Mouse (Mus musculus): ENCODE results near the gene Ctsf.
"Not testable (repeated sequence)": the region's sequence is repeated elsewhere in the genome, so short reads cannot be mapped to it uniquely, and the experiment has no call there.

Gene Ctsf

DNA sequence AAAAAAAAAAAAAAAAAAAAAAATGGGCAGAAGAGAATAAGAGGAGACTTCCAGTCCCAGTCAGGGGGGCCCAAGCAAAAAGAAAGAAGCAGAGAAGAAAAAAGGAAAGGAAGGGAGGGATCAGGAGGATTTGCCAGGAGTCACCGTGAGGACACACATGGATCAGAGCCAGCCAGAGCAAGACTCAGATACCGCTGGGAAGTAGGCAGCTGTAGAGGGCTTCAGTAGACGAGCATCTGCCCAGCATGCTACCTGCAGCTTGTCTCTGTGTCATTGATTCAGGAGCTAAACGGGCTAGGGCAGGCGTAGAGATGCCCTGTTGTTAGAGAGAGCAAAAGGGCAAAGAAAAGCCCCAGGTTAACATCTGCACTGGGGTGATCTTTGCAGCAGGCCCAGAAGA, 4.6 kb upstream of the Ctsf start:
- DNase-seq, result no peak

- DNase-seq, result no peak
These were observed 515 bp downstream of the Ctsf start for GRCm38 (mm10) chr19:4855470-4855820.

- no peak for DNase-seq
These were observed 1.0 kb downstream of the Ctsf start for GRCm38 (mm10) chr19:4855951-4856350.

- DNase-seq, result no peak
These were observed 4.2 kb downstream of the Ctsf start for GRCm38 (mm10) chr19:4859081-4859480.

GRCm38 (mm10) chr19:4863048-4863447, 8.1 kb downstream of the Ctsf start:
- DNase-seq, result no peak

DNA sequence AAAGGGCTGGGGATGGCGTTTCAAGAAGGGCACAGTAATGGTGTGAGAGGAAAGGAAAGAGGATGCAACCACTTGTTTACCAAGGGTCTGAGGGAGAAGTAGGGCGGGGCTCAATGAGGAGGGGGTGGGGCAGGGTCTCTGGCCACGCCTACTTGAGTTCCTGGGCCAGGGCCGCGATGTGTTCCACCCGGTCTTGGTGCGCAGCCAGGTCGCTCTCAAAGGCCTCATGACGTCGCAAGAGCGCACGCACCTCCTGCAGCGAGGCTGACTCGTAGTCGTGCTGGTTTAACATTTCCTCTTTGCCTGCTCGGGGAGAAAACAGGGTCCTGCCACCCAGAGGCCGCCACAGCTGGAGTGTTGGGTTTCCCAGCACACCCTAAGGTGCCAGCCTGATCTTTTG, 10.2 kb downstream of the Ctsf start:
- DNase-seq, result peak in 1 of 2 experiments; percentile 32

DNA sequence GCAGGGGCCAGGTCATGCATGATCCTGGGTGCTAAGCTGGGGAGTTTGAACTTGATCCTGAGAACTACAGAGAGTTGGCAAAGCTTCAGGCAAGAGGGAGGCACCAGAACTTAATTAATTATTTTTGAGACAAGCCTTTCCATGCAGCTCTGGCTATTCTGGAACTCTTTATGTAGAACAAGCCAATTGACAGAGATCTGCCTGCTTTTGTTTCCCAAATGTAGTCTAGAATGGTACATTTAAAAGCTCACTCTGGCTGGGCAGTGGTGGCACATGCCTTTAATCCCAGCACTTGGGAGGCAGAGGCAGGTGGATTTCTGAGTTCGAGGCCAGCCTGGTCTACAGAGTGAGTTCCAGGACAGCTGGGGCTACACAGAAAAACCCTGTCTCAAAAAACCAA, 19.7 kb downstream of the Ctsf start:
- not testable (repeated sequence) for DNase-seq

DNA sequence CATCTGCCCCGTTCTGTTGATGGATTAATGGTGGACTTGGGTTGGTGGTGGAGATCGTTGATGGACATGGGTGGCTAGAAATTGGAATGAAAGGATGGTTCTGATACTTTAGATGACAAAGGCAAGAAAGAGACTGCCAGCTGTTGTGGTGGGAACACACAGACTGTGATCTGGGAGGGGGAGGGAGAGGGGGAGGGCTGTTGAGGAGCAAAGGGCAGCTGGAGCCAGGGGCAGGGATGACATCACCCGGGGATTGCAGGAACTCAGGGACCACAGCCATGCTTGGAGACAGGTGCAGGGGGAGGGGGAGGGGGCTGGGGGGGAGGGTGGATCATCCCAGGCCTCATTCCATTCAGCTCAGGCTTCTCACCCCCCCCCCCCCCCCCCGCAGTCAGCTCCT, 21.3 kb downstream of the Ctsf start:
- no peak for DNase-seq

DNA sequence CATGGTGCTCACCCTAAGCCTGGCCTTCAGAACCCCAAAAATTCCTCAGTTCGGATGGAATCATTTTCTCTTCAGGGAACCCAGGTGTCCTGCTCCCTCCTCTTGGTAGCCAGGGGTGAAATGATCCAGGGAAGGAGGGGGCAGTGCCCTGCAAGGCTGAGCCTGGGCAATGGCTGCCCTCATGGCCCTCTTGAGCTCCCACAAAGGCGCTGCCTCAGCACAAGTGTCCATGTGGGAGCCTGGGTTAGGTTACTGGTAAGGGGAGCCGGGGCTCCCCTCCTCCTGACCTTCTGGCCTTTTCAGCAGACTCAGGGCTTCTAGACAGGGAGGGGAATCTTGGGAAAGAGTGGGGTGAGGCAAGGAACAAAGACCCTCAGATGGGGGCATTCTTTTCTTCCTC, 21.8 kb downstream of the Ctsf start:
- no peak for DNase-seq

DNA sequence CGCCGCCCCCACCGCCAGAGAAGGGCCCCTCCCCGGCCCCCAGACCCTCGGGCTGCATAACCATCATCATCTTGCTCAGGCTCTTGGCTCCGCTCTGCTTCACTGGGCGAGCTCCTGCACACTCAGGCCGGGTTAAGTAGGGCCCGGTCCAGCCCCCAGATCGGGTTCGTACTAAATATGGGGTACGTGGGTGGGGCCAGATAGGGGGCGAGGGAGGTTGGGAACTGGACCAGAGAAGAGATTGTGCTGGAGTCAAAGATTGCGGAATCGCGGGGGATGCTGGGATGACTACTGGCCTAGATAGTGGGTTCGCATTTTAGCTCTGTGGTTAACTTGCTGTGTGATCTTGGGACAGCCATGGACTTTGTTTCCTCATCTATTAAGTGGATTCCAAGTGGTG, 22.9 kb downstream of the Ctsf start, which contains the start of gene Actn3:
Actn3 (minus strand) TSS at position 125 of the 400 bp plus-strand sequence.
- DNase-seq, result peak in 1 of 2 experiments; percentile 27

DNA sequence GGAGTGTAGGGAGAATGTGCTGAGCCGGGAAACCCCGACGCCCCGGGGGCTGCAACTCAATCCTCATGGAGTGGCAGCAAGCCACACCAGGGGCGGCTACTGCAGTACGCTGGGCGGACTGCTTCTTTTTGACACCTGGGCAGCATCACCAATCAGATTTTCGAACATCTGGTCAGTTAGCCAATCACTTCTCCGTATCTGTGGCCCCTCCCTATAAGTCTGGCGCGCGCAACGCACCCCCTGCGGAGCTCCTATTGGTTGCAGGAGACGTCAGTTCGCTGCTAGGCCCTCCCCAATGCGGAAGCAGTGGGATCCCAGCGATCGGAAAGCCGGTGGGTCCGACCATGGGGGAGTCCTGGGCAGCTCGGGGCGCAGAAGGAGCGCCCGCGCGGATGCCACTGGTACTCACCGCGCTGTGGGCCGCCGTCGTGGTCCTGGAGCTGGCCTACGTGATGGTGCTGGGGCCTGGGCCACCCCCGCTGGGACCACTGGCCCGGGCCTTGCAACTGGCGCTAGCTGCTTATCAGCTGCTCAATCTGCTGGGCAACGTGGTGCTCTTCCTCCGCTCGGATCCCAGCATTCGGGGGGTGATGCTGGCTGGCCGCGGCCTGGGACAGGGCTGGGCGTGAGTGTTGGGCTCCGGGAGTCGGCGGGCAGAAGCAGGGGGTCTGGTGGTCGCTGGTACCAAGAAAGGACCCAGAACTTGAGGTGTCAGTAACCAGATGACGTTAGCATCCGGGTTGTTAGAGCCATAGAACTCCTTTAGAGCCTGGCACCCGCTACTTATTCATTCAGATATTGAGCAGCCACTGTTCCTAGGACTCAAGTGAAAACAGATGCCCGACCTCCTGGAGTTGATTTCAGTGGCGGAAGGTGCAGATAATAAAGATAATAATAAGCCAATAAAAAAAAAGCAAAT, 23.7 kb downstream of the Ctsf start, which contains the start of gene Zdhhc24:
Zdhhc24 (plus strand) TSS at position 264 of the 919 bp plus-strand sequence.
- DNase-seq, result peak; percentile 95 to 97

DNA sequence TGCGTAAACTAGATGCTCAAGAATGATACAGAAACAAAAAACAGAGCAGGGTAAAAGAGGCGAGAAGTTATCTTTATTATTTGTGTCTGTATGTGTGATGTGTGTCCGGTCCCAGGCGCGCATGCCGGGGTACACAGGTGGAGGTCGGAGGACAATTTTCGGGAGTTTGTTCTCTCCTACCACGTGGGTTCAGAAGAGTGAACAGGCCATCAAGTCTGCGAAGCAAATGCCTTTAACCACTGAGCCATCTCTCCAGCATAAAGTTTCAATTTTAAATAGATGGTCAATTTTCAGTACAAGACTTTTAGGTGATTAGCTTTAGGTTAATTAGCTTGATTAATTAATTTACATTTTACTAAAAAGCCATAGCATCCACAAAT, 24.4 kb downstream of the Ctsf start:
- DNase-seq, result no peak

DNA sequence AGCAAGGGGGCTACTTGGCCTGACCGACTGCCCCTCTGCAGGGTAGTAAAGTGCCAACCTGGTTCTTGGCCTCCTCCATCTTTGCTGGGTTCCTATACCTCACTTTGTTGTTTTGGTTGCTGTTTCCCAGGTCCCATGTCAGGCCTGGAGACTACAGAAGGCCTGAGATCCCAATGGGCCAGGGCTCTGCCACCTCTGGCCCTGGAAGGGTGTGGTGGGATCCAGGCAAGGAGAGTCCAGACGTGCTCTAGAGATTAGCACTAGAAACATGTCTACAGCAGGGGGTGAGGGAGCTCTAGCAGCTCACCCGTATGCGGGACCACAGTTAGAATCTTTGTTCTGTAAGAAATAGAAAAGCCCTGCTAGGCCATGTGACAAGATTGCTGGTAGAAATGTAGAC, 29.0 kb downstream of the Ctsf start:
- no peak for DNase-seq

DNA sequence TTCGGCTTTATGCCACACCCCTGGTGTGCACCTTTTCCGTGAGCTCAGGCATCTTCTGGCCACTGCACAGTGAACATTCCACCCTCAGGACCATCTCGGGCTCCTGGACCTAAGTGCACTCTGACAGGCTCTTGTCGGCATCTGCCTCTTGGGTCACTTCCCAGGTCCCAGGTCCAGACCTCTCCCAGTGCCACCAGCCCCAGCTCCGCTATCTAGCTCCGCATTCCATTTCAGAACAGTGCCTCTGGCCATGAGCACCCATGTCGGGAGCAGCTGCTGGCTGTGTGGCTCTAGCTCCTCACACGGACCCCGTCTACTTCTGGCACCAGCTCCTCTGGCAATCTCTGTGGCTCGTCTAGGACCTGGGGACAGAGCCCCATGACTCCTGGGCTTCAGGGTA, 34.9 kb downstream of the Ctsf start:
- no peak for DNase-seq

- DNase-seq, result no peak
These were observed 36.9 kb downstream of the Ctsf start for GRCm38 (mm10) chr19:4891798-4892197.

- no peak for DNase-seq
These were observed 42.0 kb downstream of the Ctsf start for GRCm38 (mm10) chr19:4896780-4897520.

- DNase-seq, result no peak
These were observed 44.0 kb downstream of the Ctsf start for GRCm38 (mm10) chr19:4898972-4899371.

DNA sequence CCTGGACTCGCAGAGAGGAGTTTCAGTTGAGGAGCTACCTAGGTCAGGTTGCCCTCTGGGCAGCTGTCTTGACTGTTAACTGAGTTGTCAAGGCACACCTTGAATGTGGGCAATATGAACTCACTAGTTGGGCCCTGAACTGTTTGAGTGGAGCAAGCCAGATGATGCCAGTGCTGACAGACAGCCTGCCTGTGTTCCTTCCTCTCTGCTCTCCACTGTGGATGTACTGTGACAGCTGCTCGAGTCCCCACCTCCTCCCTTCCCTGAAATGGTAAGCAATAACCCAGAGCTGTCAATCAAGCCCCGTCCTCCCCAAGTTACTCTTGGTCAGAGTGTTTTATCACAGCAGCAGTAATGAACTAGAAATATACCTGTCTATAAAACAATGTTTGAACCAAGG, 45.0 kb downstream of the Ctsf start:
- DNase-seq, result no peak

DNA sequence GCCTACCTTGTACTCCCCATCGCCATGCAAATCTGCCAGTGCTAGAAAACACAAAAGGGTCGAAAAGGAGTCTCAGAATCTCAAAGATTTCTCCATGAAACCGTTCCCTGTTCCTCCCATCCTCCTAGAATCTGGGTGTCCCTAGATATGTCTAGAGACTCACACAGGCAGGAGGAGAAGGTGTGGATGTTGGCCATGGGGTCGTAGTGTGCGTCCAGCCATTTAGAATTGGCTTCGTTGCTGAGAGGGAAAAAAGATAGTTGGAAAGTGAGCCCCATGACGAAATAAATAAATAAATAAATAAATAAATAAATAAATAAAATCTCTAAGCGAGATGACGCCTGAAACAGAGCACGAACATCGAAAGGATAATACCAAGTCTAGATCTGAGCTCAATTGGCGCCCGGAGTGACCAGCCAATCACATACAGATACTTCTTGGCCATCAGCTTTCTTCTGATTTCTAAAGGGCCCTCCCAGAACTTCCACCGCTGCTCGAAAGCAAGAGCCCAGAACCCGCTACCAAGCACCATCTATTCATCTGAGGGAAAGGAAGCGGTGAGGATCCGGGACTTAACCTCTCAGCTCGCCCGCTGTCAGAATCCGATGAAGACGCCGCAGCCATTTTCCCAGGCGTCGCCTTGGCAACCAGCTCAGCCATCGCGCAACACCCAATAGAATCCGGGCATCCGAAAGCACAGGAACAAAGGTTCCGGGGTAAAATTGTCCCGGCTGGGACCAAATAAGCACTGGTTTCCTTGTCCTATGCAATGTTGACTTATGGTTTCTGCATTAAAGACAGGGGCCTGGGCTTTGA, 51.3 kb downstream of the Ctsf start, which contains the start of gene Bbs1:
Bbs1 (minus strand) TSS at position 650 of the 816 bp plus-strand sequence.
- DNase-seq, result peak; percentile 73 to 74

GRCm38 (mm10) chr19:4908107-4908506, 53.2 kb downstream of the Ctsf start:
- DNase-seq, result peak; percentile 29 to 35

DNA sequence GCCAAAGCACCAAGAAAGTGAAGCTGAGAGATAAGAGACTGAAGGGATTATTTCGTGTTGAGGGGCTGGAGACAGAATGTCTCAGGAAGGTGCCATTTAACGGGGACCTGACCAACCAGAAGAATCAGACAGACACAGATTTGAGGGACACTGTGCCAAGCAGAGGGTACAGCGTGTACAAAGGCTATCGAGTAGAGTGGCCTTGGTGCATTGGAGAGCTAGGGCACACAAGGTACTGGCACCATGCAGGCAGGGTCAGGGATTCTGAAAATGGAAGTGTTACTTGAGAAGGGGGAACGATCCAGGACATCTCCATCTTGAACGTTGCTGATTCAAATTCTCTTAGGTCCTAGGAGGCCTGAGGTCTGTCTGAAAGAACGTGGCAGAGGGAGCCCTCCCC, 54.4 kb downstream of the Ctsf start:
- no peak for DNase-seq

All from thymus, postnatal 36 days (tissue).